Mouse (Mus musculus) heart, adult 2 months (tissue): ENCODE measurements around the gene Fgfr2. TPM values are rescaled to one million over a fixed set of nuclear protein-coding genes. Genes with fewer than 3 reads are reported as not detected.

Experiments used
- DNase-seq, 2 experiments: peaks; one replicate each; pipeline ENCODE4 v3.0.0; 2021
- H3K27ac ChIP-seq: fragments of 200-600 bp; 2 replicates; pipeline ENCODE4 v1.8.1; 2022
- H3K27me3 ChIP-seq: fragments of 200-500 bp; 2 replicates; pipeline ENCODE4 v1.6.1; 2012; ENCODE audit warnings: mild to moderate bottlenecking, low read length, inconsistent platforms, mixed read lengths; ENCODE audit not compliant: control insufficient read depth, insufficient read depth
- H3K36me3 ChIP-seq: fragments of 200-500 bp; 2 replicates; pipeline ENCODE4 v1.6.1; 2012; ENCODE audit warnings: low read length, inconsistent platforms; ENCODE audit not compliant: control insufficient read depth, insufficient read depth
- H3K4me1 ChIP-seq: fragments of 200-500 bp; 2 replicates; pipeline ENCODE4 v1.6.1; 2011; ENCODE audit warnings: low read length; ENCODE audit not compliant: control insufficient read depth, insufficient read depth
- H3K4me3 ChIP-seq: fragments of 200-600 bp; 2 replicates; pipeline ENCODE4 v1.8.1; 2022
- H3K79me2 ChIP-seq: fragments of 200-500 bp; replicated peaks from 2 replicates; pipeline ENCODE4 v1.6.1; 2012; ENCODE audit warnings: mild to moderate bottlenecking, inconsistent platforms, low read length, moderate library complexity, mixed read lengths; ENCODE audit not compliant: control insufficient read depth, insufficient read depth
- H3K9ac ChIP-seq: fragments of 200-500 bp; 2 replicates; pipeline ENCODE4 v1.6.1; 2012; ENCODE audit warnings: low read depth, mild to moderate bottlenecking, control low read depth, inconsistent platforms, low read length, mixed read lengths
- CTCF ChIP-seq: fragments of 200-600 bp; IDR thresholded peaks from 2 replicates; pipeline ENCODE4 v1.8.1; 2022; ENCODE audit warnings: antibody characterized with exemption, mild to moderate bottlenecking, moderate library complexity
- EP300 ChIP-seq: fragments of 200-500 bp; IDR thresholded peaks from 2 replicates; pipeline ENCODE4 v1.6.1; 2011; ENCODE audit warnings: low read depth, low read length, control low read depth; ENCODE audit not compliant: insufficient read depth
- POLR2A ChIP-seq: fragments of 200-500 bp; IDR thresholded peaks from 2 replicates; pipeline ENCODE4 v1.6.1; 2011; ENCODE audit warnings: mild to moderate bottlenecking, low read depth, low read length, control low read depth; ENCODE audit not compliant: insufficient read depth
- WGBS: fragments of 180-500 bp; shearing (Covaris S2); methylation state at CpG from one replicate; pipeline ENCODE4 v1.1.7; 2018; 5-methylcytosine and 5-hydroxymethylcytosine counted together
- intact Hi-C: fragments of 180-260 bp; cut with DNase I; formaldehyde crosslinking; loops from one replicate; pipeline ENCODE4 v1.15.1; 2025
- polyA plus RNA-seq: library from polyadenylated mRNA; depleted of rRNA; stranded (reverse); fragments of >200 nt; gene quantifications from 2 replicates; pipeline ENCODE4 v1.2.3, GENCODE M21; 2012
- total RNA-seq, 2 experiments: library from RNA; stranded (reverse); gene quantifications; 2 replicates each; pipeline ENCODE4 v1.2.3; 2021

Fgfr2 gene
- total and polyA plus RNA-seq, 3 experiments = 1.1 to 2.0 (median 1.3) TPM

DNA sequence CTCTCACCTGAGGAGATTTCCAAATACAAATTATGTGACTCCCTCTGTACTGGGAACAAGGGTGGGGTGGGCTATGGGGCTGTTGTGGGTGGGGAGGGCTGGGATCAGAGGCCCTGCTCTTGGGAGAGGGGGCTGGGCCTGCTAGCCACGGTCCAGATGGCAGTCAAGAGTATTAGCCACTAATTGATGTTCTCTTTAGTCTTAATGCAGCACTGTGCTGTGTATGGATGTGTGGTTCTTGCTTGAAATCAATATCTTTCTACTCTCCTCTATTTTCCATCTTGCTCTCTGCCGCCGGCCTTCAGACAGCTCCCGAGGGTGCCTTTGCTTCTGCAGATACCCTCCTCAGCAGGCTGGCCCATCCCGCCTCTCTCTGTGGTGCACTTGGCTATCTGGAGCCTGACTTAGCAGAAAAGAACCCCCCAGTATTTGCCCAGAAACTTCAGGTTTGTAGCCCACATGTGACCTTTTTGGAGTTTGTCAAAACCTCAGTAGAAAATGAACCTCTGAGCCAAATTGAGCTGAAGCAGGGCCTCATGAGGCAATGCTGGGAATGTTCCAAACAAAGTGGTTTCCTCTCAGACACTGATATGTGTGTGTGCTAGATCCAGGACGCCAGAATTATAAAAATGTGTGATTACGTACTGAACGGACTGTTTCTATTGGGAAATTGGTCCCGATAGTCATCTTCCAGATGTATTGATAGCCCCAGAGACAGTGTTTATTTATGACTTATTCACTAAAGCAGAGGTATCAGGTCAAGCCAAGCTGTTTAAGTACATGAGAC is 2379.7 kb downstream of the Fgfr2 start:
- peaks cover 7% of the 10 kb centered on the region for H3K36me3 ChIP-seq
- no peak overlapping the region for H3K9ac ChIP-seq
- 55% methylated on average over 9 of the region's 9 CpGs for WGBS
- TF ChIP-seq EP300 = no peak
- no peak for TF ChIP-seq CTCF
- no peak for TF ChIP-seq POLR2A
- H3K4me1 ChIP-seq = no peaks in the 10 kb centered on the region
- H3K4me3 ChIP-seq = no peak overlapping the region
- H3K27ac ChIP-seq = no peak overlapping the region
- H3K79me2 ChIP-seq = no peaks in the 10 kb centered on the region
- no peaks in the 10 kb centered on the region for H3K27me3 ChIP-seq
- intact Hi-C loops = no loop called here
- no peak for DNase-seq

DNA sequence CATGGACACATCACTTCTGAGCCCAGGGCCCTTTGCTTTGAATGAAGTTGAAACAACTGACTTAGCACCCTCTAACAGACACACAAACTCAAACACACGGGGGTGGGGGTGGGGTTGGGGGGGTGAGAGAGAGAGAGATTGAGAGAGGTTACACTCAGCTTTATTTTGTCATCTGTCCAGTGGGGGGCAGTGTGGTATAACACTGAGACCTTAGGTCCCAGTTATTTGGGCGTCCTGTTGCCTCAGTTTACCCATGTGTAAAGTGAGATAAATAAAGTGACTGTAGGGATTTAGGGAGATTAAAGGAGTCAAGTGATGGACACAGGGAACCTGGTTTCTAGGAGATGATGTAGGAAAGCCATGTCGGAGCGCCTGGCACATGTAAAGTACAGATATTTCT is 2382.1 kb downstream of the Fgfr2 start:
- no peak overlapping the region for H3K4me3 ChIP-seq
- DNase-seq = no peak
- H3K36me3 ChIP-seq = peaks cover 8% of the 10 kb centered on the region
- H3K4me1 ChIP-seq = no peaks in the 10 kb centered on the region
- H3K9ac ChIP-seq = no peak overlapping the region
- intact Hi-C loops = no loop called here
- no peak overlapping the region for H3K27ac ChIP-seq
- no peaks in the 10 kb centered on the region for H3K27me3 ChIP-seq
- 80% methylated on average over 4 of the region's 4 CpGs for WGBS
- TF ChIP-seq CTCF (peak; percentile 52), EP300 (no peak)
- no peaks in the 10 kb centered on the region for H3K79me2 ChIP-seq

DNA sequence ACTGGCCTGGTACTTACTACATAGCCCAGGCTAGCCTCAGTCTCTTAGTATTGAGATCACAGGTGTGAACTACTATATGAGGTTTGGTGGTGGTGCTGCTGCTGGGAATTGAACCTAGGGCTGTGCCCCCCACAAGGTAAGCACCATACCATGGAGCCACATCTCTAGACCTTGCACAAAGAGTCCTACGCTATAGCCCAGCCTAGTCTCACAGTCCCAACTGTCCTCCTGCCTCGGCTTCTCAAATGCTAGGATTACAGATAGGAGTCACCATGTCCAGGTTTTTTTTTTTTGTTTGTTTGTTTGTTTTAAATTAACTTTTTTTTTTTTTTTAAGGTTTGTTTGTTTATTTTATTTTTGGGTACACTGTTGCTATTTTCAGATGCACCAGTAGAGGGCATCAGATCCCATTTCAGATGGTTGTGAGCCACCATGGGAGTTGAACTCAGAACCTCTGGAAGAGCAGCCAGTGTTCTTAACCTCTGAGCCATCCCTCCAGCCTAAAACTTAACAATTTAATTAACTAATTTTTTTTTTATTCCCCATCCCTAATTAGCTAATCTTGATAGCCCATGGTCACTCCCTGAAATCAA is 2388.9 kb downstream of the Fgfr2 start:
- Histone ChIP-seq H3K27ac (no peak overlapping the region), H3K9ac (no peak overlapping the region), H3K27me3 (no peaks in the 10 kb centered on the region), H3K36me3 (peaks cover 4% of the 10 kb centered on the region), H3K4me1 (no peaks in the 10 kb centered on the region), H3K79me2 (peaks cover 2% of the 10 kb centered on the region; the same call in 1 of the 2 replicates), H3K4me3 (no peak overlapping the region)
- 93% methylated on average over 2 of the region's 2 CpGs for WGBS
- DNase-seq = no peak
- TF ChIP-seq EP300 = no peak
- TF ChIP-seq POLR2A = no peak
- TF ChIP-seq CTCF = peak; percentile 79
- intact Hi-C loops = loop anchor here (1.0 to 5.0 kb wide), 2 partner anchors 28 to 127 kb away; no protein-coding TSS in a partner anchor

- intact Hi-C loops = loop anchor here (5.0 kb wide), 1 partner anchor 126 kb away; no protein-coding TSS in a partner anchor
- H3K36me3 ChIP-seq = peaks cover 2% of the 10 kb centered on the region
- WGBS = 93% methylated on average over 8 of the region's 8 CpGs
Measured at GRCm38 (mm10) chr7:130733423-130733822, 2389.7 kb downstream of the Fgfr2 start.

GRCm38 (mm10) chr7:130732908-130733307 is 2390.2 kb downstream of the Fgfr2 start:
- intact Hi-C loops = loop anchor here (5.0 kb wide), 1 partner anchor 126 kb away; no protein-coding TSS in a partner anchor
- WGBS = 53% methylated on average over 6 of the region's 6 CpGs
- Histone ChIP-seq H3K27ac (no peak overlapping the region), H3K4me3 (no peak overlapping the region), H3K36me3 (peaks cover 2% of the 10 kb centered on the region; the same call in 1 of the 2 replicates), H3K79me2 (peaks cover 2% of the 10 kb centered on the region; the same call in 1 of the 2 replicates), H3K27me3 (no peaks in the 10 kb centered on the region), H3K9ac (no peak overlapping the region), H3K4me1 (peaks cover under 1% of the 10 kb centered on the region)
- DNase-seq = no peak
- no peak for TF ChIP-seq POLR2A
- TF ChIP-seq EP300 = no peak
- TF ChIP-seq CTCF = no peak

More at GRCm38 (mm10) chr7:130733423-130733822, 2389.7 kb downstream of the Fgfr2 start:
- Histone ChIP-seq H3K4me1 (no peaks in the 10 kb centered on the region), H3K79me2 (peaks cover 2% of the 10 kb centered on the region; the same call in 1 of the 2 replicates), H3K9ac (no peak overlapping the region), H3K4me3 (no peak overlapping the region), H3K27ac (no peak overlapping the region), H3K27me3 (no peaks in the 10 kb centered on the region)
- no peak for DNase-seq
- no peak for TF ChIP-seq EP300
- TF ChIP-seq POLR2A = no peak
- no peak for TF ChIP-seq CTCF

DNA sequence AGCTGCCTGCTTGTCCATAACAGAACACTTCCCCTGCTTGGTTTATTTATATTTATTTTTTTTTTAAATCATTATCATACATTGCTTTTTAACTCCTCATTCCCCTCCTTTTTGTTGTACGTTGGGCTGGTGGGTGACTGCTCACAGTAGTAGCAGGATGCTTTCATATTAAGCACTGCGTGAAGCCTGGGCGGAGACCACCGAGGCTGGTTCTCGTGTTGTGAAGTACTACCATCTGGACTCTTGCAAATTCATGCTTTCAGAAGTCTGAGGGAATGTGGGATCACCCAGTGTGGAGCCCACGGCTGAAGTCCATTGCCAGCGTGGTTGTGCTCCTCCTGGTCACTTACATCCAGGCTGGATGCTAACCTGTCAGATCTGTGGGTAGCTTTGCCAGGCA is 2391.4 kb downstream of the Fgfr2 start:
- H3K36me3 ChIP-seq = peaks cover 2% of the 10 kb centered on the region
- H3K4me3 ChIP-seq = no peak overlapping the region
- peaks cover 8% of the 10 kb centered on the region for H3K4me1 ChIP-seq
- no peak for DNase-seq
- 93% methylated on average over 7 of the region's 7 CpGs for WGBS
- H3K27me3 ChIP-seq = no peaks in the 10 kb centered on the region
- intact Hi-C loops = loop anchor here (5.0 kb wide), 1 partner anchor 124 kb away; no protein-coding TSS in a partner anchor
- no peak overlapping the region for H3K27ac ChIP-seq
- no peak for TF ChIP-seq POLR2A
- no peak for TF ChIP-seq EP300
- no peak for TF ChIP-seq CTCF
- H3K9ac ChIP-seq = no peak overlapping the region
- peaks cover 2% of the 10 kb centered on the region; the same call in 1 of the 2 replicates for H3K79me2 ChIP-seq
